Mouse (Mus musculus) kidney, adult 2 months (tissue): ENCODE results near the gene Spib.

ENCODE experiments used
- CTCF ChIP-seq: fragments of 200-500 bp; conservative IDR thresholded peaks from 2 replicates; pipeline ENCODE4 v1.5.1; 2011; ENCODE audit warnings: low read depth, mild to moderate bottlenecking, control low read depth, low read length, moderate library complexity, mixed read lengths; ENCODE audit not compliant: insufficient read depth, insufficient read length
- POLR2A ChIP-seq: fragments of 200-500 bp; IDR thresholded peaks from one replicate; pipeline ENCODE4 v1.6.1; 2011; ENCODE audit warnings: low read depth, low read length, control low read depth

DNA sequence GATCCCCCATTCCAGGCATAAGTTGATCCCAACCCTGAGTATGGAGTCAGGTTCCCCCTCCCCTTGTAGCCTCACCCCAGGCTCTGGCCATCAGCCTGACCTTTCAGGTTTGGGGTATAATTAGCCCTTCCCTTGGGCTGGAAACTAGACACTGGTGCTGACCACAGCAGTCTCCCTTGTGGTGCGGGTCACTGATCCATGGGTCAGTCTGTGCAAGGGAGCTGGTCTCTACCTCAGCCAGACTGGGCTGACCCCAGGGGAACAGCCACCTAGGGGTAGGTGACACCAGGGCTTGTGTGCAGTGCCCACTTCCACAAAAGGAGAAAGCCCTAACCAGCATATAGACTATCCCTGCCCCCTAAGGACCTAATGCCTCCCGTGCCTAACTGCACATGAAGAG, 8.8 kb downstream of the Spib start:
- no peak for TF ChIP-seq POLR2A
- TF ChIP-seq CTCF, result no peak
